Mouse (Mus musculus): ENCODE measurements around the gene Eif4a1.

GRCm38 (mm10) chr11:69704613-69705010, 32.4 kb upstream of the Eif4a1 start:
- TF ChIP-seq CTCF (IDR thresholded peaks at IDR 0.05; ENCODE audit: low read depth) (no peak), EP300 (IDR thresholded peaks at IDR 0.05; ENCODE audit: low read depth) (no peak)
